Mouse (Mus musculus) ovary, postnatal 14 days (tissue): Measurements from ENCODE around the gene Xrcc1.
"Not testable (repeated sequence)": the region's sequence is repeated elsewhere in the genome, so short reads cannot be mapped to it uniquely, and the experiment has no call there.

Experiments
- DNase-seq: peaks from one replicate; pipeline ENCODE4 v3.0.0; 2022; ENCODE audit warnings: low spot score

Gene Xrcc1

GRCm38 (mm10) chr7:24600941-24601597, 55.0 kb downstream of the Xrcc1 start:
- peak; percentile 98 for DNase-seq

GRCm38 (mm10) chr7:24605561-24605960, 59.5 kb downstream of the Xrcc1 start:
- DNase-seq, result no peak

DNA sequence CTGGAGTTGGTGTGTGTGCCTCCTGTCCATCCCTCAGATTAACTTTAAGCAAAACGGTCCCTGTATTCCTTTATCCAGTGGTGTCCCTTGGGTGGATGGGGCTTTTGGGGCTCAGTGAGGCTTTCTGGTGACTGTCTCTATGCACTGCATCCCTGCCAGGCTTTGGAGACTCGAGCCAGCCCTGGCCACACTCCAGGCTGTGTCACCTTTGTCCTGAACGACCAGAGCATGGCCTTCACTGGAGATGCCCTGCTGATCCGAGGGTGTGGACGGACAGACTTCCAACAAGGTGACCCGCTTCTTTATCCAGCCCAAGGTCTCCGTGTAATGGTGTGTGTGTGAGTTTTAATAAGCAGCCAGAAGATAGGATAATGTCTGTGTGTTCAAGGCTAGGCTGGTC, 60.0 kb downstream of the Xrcc1 start:
- no peak for DNase-seq

GRCm38 (mm10) chr7:24608017-24608416, 61.9 kb downstream of the Xrcc1 start:
- DNase-seq, result no peak

GRCm38 (mm10) chr7:24608561-24608960, 62.5 kb downstream of the Xrcc1 start:
- no peak for DNase-seq

GRCm38 (mm10) chr7:24610144-24610878, 64.2 kb downstream of the Xrcc1 start, which contains the start of gene Phldb3:
Phldb3 (plus strand) TSS chr7:24610763.
- no peak for DNase-seq

- peak; percentile 95 for DNase-seq
Observed at GRCm38 (mm10) chr7:24610879-24611494, 64.9 kb downstream of the Xrcc1 start.

- DNase-seq, result no peak
Observed at GRCm38 (mm10) chr7:24611709-24612108, 65.6 kb downstream of the Xrcc1 start.

DNA sequence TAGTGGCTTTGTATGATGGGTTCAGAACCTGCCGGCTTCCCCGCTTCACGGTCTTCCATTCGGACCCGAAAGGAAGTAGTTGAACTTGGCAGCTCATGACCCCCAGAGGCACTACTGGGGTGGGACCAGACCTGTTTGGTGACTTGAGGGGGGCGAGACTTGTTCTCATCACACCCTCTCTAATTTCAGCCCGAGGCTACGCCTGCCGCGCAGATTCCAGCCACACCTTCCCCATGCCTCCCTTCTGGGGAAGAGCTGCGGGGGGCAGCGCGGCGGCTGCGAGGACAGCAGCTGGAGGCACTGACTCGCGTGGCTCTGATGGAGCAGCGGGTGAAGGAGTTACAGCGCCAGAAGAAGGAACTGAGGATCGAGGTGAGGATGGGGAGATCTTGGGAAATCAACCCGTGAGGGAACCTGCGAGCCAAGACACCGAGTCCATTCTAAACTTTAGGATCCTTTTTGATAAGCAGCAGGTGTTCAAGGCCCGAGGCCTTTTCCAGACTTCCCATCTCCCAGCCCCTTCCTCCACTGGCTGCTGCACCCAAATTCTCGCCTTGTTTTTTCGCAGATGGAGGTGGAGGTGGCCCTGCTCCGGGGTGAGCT, 66.3 kb downstream of the Xrcc1 start:
- DNase-seq, result no peak

DNA sequence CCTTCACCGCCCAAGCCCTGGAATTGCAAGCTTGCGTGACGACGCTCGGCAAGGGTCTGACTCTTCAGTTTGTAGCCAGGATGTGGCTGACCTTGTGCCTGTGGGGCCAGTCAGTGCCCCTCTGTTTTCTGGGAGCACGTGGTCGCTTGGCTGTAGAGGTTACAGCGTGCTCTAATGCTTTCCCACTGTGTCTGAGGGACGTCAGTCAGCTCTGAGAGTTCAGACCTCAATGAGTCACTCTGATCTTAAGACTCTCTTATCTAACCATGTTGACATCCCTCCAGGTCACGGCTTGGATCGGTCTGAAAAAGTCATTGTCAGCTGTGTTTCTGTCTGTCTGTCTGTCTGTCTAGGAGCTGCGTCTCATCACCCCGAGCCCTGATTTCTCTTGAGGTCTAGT, 68.7 kb downstream of the Xrcc1 start:
- no peak for DNase-seq

- no peak for DNase-seq
Observed at GRCm38 (mm10) chr7:24617763-24618162, 71.7 kb downstream of the Xrcc1 start.

GRCm38 (mm10) chr7:24618374-24618773, 72.3 kb downstream of the Xrcc1 start:
- not testable (repeated sequence) for DNase-seq

DNA sequence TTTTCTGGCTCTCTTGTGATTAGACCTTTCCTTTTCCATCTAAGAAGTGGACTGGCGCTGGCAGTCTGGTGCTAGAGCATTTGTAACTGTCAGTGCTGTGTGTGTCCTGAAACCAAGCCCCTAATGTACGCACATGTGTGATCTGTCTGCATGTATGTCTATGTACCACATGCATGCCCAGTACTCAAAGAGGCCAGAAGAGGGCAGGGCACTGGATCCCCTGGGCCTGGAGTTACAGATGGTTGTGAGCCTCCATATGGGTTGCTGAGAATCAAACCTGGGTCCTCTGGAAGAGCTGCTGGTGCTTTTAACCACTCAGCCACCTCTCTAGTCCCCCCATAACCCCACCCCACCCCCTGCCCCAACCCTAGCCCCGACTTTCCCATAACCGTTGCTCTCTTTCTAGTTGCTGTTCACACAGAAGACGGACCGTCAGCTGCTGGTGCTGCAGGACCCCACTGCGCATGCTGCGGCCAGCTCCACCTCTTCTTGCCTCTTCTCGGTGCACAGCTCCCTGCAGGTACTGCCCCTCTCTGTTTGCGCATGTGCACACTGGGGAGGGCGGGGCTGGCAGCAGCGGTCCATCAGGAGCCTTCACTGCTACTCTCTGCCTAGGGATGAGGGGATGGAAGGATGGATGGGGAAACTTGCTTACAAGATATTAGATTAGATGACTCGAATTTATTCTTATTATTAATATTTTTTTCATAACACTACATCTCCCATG, 73.7 kb downstream of the Xrcc1 start:
- DNase-seq, result no peak

GRCm38 (mm10) chr7:24621193-24621592, 75.1 kb downstream of the Xrcc1 start:
- DNase-seq, result no peak

DNA sequence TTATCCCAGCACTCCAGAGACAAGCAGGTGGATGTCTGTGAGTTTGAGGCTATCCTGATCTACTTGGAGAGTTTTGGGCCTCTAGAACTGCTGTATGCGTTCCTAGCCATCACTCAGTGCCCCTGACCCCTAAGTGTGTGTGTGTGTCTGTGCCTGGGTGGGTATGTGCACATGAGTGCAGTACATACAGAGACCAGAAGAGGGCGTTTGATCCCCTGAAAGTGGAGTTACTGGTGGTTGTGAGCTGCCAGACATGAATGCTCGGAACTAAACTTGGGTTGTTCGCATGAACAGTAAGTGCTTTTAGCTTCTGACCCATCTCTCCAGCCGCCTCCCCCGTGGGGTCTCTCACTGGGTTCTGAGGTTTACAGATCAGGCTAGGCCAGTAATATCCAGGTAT, 76.9 kb downstream of the Xrcc1 start:
- no peak for DNase-seq
